Mouse (Mus musculus) frontal cortex, postnatal 14 days (tissue): ENCODE measurements around the gene Ptprs.

Experiments used
- DNase-seq, 2 experiments: peaks; one replicate each; pipeline ENCODE4 v3.0.0; 2022; ENCODE audit warnings: low spot score in 2 of 2

Gene Ptprs

DNA sequence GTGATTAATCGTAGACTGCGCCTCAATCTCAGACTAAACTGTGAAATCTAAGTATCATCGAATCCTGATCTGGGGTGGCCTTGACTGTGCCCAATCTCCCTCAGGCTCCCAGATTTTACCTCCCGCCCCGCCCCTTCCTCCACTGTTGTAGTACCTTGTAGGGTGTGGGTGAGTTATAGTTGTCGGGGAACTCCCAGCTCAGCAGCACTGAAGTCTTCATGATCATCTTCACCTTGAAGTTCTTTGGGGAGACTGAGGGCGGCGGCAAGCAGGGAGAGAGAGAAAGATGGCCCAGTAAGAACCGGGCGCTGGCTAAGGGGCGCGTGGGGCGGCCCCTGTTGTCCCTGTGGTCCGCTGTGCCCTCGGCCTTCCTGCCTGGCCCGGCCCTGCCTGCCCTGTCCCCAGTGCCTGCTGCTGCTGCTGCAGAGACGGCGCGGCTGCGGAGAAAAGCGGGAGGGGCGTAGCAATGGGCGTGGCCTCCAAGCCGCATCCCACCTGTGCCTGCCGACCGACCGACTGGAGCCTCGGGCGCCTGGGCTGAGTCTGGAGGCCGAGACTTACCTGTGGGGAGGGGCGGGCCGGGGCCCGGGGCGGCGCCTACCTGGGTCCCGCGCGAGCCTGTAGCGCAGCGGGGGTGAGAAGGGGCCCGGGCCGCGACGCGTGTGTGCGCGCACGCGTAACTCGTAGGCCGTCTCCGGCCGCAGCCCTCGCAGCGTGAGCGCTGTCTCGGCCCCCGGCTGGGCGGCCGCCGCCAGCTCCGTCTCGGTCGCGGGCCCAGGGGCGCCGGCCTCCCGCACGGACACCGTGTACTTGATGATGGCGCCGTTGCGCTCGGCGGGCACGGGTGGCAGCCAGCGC, 51.3 kb downstream of the Ptprs start:
- DNase-seq: no peak

DNA sequence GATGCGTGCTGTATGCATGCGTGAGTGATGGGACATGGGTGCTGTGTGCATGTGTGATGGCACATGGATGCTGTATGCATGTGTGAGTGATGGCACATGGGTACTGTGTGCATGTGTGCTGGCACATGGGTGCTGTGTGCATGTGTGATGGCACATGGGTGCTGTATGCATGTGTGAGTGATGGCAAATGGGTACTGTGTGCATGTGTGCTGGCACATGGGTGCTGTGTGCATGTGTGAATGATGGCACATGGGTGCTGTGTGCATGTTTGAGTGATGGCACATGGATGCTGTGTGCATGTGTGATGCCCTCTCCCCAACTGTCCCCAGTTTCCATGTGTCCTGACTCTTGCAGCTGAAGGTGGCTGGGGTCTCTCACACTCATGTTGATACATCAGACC, 56.3 kb downstream of the Ptprs start:
- DNase-seq: no peak

DNA sequence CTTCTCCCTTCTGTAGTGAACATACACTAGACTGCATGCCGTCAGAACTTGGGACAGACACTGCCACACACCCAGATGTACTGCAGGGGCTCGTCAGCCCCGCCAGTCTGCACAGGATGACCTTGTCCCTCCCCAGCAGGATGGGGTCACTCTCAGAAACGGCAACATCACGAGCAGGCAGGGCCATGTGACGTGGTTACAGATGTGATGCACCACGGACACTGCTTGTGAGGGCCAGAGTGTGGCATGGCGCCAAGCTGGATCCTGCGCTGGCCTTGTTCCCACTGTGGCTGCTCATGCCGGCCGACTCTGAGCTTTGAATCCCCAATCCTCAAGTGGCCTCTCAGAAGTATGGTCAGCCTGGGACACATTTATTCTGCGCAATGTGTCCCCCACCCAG, 58.0 kb downstream of the Ptprs start:
- no peak for DNase-seq

DNA sequence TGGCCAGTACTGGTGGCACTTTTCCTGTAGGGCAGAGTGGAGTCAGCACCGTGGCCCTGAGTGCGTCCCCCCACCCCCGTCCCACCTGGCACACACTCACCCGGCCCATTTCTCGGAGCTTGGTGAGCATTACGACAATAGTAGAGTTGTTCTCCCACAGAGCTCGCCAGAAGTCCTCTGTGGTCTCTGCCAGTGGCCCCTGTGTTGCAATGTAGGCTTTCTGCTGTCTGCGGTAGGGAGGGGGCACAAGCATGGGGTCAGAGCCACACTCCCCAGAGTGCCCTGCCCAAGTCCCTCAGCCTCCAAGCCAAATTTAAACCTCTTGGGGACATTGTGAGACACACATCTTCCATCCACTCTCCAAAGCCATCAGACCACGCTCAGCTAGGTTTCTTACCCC, 61.5 kb downstream of the Ptprs start:
- no peak for DNase-seq

DNA sequence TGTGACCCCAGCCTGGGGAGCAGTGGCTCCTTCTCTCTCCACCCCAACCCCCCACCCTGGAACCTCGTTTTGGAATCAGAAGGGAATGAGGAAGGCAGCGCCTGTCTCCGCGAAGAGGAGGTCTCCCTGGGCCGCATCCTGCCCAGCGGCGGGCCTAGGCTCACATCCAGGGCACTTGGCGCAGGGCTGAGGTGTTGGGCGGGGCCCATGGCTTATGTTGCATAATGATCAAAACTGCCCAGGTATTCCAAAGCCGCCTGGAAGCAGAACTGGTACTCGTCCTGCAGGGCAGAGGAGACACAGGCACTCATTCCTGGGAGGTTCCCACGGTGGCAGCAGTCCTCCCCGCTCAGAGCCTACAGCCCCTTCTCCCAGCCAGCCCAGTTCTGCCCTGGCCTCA, 63.2 kb downstream of the Ptprs start:
- DNase-seq: no peak

DNA sequence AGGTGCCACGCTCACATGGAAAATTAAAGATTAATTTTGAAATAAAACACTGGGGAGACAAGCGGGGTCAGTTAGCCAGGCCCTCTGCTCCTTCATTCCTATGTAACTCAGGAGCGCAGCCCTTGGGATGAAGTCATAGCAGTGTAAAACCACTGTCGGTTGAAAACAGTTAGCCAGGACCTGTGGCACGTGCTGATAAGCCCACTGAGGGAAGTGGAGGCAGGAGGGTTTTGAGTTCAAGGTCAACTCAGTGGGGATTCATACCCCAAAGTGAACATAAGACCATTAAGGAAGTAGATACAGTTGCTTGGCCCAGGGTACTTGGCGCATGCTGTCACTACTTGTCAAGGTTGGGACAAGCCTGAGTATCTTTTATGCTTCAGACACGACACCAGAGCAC, 64.8 kb downstream of the Ptprs start:
- DNase-seq: no peak

DNA sequence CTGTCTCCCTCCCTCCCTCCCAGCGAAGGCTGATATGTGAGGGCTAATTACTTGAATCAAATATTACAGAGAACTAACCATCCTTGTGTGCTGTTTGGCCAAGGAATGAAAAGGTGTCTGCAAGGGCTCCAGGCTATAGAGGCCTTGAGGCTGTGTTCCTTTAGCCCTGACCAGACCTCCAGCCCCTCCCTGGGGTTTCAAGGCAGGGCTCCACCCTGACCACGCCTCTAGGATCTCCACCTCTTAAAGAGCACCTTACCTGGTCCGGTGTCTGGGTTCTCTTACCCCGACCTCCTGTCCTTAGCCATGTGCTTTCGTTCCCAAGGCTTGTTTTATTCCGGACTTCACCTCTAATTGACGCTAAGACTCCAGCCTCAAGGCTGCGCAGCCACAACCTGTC, 66.5 kb downstream of the Ptprs start:
- no peak for DNase-seq

DNA sequence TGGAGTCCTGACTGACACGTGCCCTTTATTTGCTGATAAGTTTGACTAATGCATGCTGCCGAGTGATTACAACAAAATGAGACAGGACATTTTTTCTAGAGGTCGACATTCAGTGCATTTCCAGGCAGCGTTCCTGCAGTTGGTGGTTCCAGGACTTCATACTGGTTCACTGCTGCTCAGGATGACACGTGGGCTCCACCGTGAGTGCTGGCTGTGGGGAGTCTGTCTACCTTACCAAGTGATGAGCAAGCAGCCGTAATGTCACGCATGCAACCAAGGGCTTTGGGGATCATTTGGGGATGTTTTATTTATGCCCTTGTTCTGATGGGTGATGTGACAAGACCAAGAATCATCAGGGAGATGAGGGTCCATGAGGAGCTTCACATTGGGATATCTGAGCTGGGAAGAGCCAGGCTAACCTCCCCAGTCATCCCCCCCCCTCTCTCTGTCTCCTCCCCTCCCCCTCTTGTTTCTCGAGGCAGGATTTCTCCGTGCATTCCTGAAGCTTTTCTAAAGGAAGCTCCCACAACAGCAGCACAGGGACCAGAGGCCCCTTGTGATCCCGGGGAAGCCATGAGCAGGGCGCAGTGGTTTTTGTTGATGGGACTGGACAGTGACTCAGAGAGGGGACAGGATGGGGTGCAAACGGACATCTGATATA, 67.2 kb downstream of the Ptprs start:
- no peak for DNase-seq

DNA sequence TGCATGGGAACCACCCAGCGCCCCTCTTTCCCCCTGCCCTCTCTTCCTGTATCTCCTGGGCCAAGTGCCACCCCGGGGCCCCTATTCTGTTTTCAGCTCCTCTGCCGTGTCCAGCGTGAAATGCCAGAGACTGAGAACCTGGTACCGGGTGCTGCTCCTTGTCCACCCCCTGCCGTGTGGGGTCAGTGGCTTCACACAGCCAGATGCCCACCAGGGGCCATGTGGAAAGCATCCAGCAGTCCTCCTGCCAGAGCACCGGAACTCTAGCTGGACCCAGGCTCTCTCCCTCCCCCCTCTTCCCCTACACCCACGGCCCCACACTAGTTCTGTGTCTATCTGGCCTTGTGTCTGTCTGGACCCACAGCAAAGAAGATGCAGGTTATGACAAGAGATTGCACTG, 68.9 kb downstream of the Ptprs start:
- DNase-seq: no peak

DNA sequence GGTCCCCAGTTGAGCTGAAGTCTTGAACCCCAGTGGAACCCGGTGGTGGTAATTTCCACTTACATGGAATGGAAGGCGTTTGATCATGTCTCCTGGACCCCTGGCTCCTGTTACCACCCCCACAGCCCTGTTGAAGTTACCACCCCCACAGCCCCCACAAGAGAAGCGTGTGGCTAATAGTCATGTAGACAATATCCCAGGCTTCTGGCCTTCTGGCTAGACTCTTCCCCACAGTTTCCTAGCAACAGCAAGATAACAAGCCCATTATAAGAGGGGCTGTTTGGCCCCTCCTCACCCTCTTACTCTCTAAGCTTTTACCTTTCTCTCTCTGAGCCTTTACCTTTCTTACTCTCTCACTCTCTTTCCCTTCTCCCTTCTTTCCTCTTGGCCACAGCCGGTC, 69.4 kb downstream of the Ptprs start:
- no peak for DNase-seq

DNA sequence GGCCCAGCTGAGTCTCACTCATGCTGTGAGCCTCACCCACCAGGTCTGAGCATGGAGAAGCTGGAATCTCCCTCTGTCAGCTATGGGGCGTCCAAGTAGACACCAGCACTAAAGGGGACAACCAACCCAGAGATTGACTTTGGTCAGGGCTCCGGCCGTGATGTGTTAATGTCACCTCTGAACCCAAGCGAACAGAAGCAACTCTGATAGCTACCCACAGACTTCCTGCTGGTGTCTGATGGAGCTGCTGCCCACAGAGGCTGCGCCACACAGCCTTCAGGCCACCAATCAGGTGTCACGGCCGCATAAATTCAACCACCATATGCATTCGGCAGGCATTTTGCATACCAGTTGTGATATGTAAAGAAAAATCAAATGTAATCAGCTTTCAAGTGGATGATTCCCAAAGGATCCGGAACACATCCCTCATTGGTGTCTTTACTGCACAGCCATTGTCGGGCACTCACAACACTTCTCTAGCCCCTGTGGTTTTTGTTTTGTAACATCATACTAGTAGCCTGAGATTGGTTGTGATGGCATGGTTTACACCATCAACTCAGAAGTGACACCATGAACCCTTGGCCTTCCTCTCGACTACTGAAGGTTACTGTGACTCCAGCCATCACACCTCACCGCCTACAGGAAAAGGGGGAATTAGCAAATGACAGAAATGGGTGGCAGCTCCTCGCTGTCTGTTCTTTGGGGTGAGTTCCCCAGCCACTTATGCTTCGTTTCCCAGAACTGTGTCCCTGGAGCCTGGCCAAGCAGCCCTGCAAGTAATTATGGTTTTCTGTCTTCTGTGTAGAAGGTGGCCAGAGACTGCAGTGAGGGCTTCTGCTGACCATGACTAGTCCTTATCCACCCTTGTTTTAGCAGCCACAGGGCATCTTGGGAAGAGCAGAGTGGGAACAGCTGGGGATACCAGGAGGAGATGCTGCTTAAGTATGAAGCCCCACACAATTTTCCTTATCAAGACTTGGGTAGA, 70.1 kb downstream of the Ptprs start:
- no peak for DNase-seq

DNA sequence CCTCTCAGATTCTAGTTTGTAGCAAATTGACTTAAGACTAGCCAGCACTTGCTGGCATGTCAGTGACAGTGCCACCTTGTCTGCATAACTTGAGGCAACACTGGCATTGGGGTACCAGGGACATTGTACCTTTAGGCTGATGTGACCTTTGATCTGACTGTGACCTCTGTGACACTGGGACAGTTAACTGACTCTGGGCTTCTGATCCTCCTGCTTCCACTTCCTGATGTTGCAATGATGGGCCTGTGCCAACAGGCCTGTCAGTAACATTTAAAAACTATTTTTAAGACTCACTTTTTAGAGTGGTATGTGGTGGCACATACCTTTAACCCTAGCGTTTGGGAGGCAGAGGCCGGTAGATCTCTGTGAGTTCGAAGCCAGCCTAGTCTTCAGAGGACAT, 70.9 kb downstream of the Ptprs start:
- DNase-seq: no peak

DNA sequence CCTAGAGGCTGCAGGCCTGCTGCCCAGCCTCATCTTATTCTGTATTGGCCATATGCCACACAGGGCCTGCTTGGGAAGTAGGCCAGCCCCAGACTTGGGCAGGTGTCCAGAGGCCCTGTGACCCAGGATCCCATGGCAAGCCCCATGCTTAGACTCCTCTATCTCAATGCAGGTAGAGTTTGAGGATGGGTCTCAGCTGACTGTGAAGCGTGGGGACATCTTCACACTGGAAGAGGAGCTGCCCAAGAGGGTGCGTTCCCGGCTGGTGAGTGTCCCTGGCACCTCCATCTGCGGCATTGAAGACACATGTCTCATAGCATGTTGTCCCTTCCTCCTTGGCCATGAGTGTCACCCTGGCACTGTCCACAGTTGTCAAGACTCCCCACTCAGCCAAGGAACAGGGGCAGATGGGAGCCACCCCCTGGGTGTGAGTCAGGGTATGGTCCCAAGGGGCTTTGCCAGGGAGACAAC, 75.2 kb downstream of the Ptprs start:
- no peak for DNase-seq

DNA sequence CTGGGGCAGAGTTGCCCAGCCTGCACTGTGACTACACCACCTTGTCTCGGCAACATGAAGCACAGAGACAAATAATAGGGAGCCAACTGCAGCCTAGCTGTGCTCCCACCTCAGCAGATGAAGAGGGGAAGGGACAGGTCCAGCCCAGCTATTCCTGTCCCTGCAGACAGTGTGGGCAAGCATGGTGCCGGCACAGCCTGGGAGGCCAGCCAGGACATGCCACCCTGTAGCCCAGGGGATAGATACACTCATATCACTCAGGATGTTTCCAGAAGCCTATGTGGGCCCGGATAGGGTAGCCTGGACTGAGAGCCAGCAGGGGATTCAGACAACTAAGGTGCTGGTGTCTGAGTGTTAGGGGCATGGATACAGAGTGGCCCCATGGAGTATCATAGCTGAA, 76.1 kb downstream of the Ptprs start:
- DNase-seq: no peak

DNA sequence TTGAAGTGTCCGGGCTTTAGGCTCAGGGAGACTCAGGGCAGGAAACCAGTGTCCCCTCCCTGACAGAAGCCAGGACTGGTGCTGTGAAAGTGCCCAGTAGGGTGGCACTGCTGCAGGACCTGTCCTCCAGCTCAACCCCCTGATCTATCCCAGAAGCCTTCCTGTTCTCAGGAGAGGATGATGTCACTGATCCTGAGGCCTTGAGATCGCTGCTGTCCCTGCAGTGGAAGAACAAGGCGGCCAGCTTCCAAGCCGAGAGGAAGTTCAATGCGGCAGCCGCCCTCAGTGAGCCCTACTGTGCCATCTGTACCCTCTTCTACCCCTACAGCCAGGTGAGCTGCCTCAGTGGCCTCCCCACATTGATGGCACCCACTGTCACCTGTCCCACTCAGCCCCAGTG, 80.2 kb downstream of the Ptprs start:
- no peak for DNase-seq

DNA sequence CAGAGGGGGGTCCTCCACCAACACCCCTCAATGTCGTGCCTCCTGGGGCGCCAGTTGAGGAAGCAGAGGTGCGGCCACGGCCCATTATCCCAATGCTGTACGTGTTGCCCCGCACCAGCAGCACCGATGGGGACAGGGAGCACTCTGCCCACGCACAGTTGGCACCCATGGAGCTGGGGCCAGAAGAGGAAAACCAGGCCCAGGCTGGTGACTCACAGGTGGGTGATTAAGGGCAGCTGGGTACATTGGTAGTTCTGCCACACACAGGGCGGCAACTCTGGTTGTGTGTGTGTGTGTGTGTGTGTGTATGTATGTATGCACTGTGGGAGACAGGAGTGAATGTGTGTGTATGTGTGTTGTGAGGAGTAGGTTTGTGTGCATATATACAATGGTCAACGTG, 82.4 kb downstream of the Ptprs start:
- DNase-seq: no peak

DNA sequence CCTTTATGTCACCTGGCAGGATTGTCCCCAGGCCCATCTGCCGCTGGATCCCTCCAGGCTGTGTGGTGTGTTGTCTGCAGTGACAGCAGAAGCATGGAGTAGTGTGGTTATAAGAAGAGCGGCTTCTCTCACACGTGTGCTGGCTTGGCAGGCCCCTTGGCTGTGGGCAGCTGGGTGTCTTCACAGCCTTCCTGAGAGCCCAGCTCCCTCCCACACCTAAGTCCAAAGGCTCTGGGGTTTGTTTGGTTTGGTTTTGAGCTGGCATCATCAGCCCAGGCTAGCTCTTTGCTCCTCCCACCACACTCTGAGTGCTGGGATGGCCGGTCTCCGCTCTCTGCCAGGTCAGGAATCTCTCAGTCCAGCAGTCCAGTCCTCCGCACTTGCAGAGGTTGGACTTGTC, 83.0 kb downstream of the Ptprs start:
- DNase-seq: no peak

DNA sequence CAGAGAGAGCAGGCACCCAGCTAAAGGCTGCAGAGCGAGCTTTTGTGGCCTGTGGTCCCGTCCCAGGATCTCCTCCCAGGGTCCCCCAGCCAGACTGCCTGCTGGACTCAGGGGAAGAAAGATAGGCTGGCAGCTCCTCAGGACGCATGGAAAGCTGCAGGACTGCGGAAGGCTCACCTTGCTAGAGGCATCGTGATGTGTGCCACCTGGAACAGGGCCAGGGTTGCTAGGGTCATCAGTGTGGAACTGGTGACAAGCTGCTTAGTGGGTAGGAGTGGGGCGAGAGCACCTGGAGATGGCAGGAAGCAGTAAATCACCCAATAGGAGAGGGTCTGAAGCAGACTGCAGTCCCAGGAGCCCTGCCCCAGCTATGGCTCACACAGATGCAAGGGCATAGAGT, 88.7 kb downstream of the Ptprs start:
- no peak for DNase-seq

DNA sequence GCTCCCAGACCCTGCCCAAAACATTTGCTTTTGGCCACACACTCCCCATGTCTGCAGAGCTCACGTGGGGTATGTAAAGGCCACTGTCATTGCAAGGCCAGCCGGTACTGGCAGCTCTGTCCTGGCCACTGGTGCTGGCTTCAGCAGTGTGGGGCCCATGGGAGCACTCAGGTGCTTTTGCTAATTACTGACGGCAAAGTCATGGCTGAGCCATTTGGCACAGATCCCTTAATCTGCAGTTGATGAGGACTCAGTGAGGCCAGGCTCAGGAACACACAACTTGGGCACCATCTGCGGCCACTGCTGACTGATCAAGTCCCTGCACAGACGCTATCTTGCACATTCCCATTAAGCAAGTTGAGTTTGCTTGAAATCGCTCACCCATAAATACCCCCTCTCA, 91.4 kb downstream of the Ptprs start:
- DNase-seq: no peak

DNA sequence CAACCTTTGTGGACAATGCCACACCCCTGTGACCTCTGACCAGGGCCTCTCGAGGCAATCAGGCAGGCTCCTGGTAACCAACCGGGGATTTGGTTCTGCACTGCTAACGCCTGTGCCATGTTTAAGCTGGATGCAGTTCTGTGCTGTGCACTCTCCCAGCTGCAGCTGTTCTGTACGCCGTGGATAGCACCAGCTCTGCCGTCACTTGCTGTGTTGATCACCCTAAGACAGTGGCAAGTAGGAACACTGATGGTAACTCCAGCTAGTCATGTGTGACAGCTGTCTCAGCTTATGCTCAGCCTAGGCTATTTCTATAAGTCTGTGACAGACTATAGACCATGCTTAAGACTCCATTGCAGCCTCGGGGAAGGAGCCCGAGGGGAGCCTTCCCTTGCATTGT, 93.3 kb downstream of the Ptprs start:
- DNase-seq: no peak

DNA sequence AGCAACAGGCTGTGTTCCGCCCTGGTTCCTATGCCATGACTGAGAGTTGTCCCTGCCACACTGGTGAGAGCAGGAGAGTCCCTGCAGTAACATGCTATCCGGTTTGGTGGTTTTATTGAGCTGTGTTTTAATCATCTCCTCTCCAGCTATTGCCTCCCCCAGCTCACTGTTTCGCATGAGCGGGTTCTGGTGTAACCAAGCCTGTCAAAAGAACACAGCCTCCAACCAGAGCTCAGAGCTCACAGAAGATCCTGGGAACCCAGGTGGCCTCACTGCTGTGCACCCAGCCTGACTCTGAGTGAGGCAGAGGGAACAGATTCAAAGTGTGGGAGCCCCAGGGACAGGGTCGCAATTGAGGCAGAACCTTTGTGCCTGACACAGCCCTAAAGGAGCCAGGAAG, 95.1 kb downstream of the Ptprs start:
- DNase-seq: no peak

DNA sequence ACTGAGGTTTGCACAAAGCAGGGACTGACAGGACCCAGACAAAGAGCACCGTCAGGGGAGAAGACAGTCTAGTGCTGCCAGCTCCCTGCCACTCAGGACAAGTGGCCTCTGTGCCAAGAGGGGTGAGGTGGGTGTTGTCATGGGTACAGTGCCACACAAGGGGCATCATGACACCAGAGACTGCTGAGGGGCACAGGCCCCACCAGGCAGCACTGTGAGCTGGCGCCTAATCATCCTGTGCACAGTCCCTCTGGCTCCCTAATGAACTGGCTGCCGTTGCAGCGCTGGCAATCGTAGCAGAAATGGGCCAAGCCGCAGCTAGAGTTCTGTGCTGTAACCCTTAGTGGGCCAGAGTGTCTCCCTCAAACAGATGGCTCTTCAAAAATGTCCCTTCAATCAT, 96.0 kb downstream of the Ptprs start:
- DNase-seq: no peak
